Mouse (Mus musculus): ENCODE measurements around the gene Slc25a33. TPM values are rescaled to one million over a fixed set of nuclear protein-coding genes. Genes with fewer than 3 reads are reported as not detected.

The Slc25a33 gene
- total RNA-seq, 4 experiments from 2014 or later, result 31.9 to 33.7 (median 32.4) TPM

DNA sequence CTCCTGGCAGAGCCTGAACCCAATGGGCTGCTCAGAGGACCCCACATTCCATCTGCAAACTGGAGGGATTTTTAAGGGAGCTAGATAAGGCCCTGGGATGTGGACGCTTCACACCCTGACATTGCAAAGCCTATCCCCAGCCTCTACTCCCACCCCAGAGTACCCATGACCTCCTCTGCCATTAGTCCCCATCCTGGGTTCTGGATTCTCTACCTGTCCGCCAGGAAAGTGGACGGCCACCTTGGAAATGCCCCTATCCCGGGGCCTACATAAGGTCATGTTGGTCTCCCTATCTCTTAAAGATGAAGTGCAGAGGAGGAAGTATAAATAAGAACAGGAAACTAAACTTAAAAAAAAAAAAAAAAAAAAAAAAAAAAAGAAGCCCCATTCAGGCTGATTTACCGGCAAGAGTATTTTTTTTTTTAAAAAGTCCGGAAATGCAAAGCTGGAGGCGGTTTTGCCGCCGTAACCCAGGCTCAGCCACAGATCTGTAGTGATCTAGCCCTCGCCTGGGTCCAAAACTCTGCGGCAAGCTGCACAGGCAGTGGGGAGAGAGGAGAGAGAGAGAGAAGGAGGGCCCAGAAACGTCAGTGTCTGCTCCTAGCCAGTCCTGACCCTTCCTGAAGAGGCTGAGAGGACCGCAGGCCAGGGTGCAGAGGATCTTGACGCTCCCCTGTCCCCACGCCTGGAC lies 76.4 kb downstream of the Slc25a33 start:
- DNase-seq (ENCODE audit: low spot score in 2 of 2), result no peak

DNA sequence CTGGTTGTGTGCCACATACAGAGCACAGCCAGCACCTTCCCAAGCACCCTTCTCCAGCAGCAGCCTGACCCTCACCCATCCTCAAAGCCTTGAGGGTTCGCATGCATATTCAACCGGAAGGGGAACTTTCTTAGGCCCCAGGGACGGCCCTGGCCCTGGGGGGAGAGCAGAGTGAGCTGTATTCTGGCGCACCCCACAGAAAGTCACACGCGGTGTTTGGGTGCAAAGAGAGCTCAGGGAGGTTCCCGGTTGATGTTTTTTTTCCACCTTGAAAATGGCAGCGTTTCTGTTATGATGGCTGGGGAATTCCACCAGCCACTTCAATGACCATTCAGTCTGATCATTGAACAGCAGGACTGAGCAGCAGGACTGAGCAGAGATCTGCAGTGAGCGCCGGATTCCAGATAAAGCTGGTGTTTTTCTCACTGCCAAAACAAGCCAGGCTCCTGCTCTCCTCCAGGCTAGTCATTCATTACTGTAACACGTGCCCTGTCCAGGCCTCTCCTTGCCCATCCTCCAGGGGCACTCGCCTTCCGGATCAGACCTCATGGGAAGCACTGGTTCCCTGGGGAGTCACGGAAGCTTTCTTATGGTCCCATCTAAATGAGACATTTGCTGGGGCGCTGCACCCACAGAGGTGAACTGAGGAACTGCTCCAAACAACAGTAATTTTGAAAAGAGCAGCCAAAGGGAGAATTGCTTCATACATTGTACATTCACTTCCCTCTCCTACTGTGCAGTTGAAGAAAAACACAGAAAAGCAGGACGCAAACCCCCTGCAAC lies 77.7 kb downstream of the Slc25a33 start:
- DNase-seq (ENCODE audit: low spot score in 2 of 2), result no peak

Small RNA genes within 50 kb of the gene (microRNA-seq; reads per million reads assigned to microRNA genes)
- gene Gm47301, result 0 reads per million in 2 experiments

Other genes starting within 250 kb of the Slc25a33 start
- gene Clstn1, start 187.8 kb downstream of the Slc25a33 start, total RNA-seq (2022), result 1,000 to 10,000 TPM; 1,199 to 1,281 (median 1,221) TPM
- gene Pik3cd, start 71.7 kb downstream of the Slc25a33 start, total RNA-seq (2022), result 10 to 100 TPM; 21.6 to 25.5 (median 23.3) TPM
- 10 to 100 TPM; 65.4 to 71.4 (median 69.0) TPM for gene Tmem201, start 36.2 kb downstream of the Slc25a33 start, total RNA-seq (2022)
- gene Spsb1, start 180.8 kb upstream of the Slc25a33 start, total RNA-seq (2022), result 10 to 100 TPM; 21.6 to 30.4 (median 23.9) TPM
- gene H6pd, start 234.7 kb upstream of the Slc25a33 start, total RNA-seq (2022), result 10 to 100 TPM; 14.7 to 17.8 (median 16.3) TPM